Mouse (Mus musculus) heart, postnatal 0 days (tissue): Measurements from ENCODE around the gene Cfap45. TPM values are rescaled to one million over a fixed set of nuclear protein-coding genes. Genes with fewer than 3 reads are reported as not detected.

Experiments
- ATAC-seq: fragments of 200-750 bp; cut with Nextera tagmentation; 2 replicates; pipeline ENCODE4 v1.8.0; 2017; ENCODE audit warnings: low read depth, moderate number of reproducible peaks, moderate library complexity; ENCODE audit not compliant: insufficient read depth
- DNase-seq: peaks from one replicate; pipeline ENCODE4 v3.0.0-alpha.2; 2016; ENCODE audit warnings: low spot score
- H3K27ac ChIP-seq: fragments of 300-500 bp; sonication (generic); 2 replicates; pipeline ENCODE4 v1.5.1; 2014; ENCODE audit warnings: low read depth, mild to moderate bottlenecking
- H3K27me3 ChIP-seq: fragments of 300-500 bp; sonication (generic); 2 replicates; pipeline ENCODE4 v1.6.1; 2014; ENCODE audit warnings: low read length, mixed read lengths; ENCODE audit not compliant: control insufficient read depth, insufficient read depth
- H3K36me3 ChIP-seq: fragments of 300-500 bp; sonication (generic); replicated peaks from 2 replicates; pipeline ENCODE4 v1.6.1; 2014; ENCODE audit warnings: low read length, mixed read lengths; ENCODE audit not compliant: control insufficient read depth, insufficient read depth
- H3K4me1 ChIP-seq: fragments of 300-500 bp; sonication (generic); 2 replicates; pipeline ENCODE4 v1.6.1; 2014; ENCODE audit warnings: antibody characterized with exemption; ENCODE audit not compliant: control insufficient read depth, insufficient read depth
- H3K4me2 ChIP-seq: fragments of 300-500 bp; sonication (generic); 2 replicates; pipeline ENCODE4 v1.6.1; 2014; ENCODE audit warnings: low read depth, mild to moderate bottlenecking, low read length, moderate library complexity
- H3K4me3 ChIP-seq: fragments of 300-500 bp; sonication (generic); 2 replicates; pipeline ENCODE4 v1.5.1; 2014; ENCODE audit warnings: low read depth, low read length
- H3K9ac ChIP-seq: fragments of 300-500 bp; sonication (generic); replicated peaks from 2 replicates; pipeline ENCODE4 v1.6.1; 2014; ENCODE audit warnings: low read depth, low read length, mixed read lengths
- H3K9me3 ChIP-seq: fragments of 300-500 bp; sonication (generic); replicated peaks from 2 replicates; pipeline ENCODE4 v1.6.1; 2016; ENCODE audit warnings: low read length; ENCODE audit not compliant: control insufficient read depth
- CTCF ChIP-seq: IDR thresholded peaks from 2 replicates; pipeline ENCODE4 v1.5.1; 2016; ENCODE audit warnings: antibody characterized with exemption, control low read depth, low read depth
- EP300 ChIP-seq: IDR thresholded peaks from 2 replicates; pipeline ENCODE4 v1.6.1; 2016; ENCODE audit warnings: antibody characterized with exemption, low read depth
- WGBS: fragments of 180-500 bp; shearing (Covaris S2); extraction: QIAGEN DNeasy Blood & Tissue Kit; methylation state at CpG from one replicate; pipeline ENCODE4 v1.1.7; 2014; 5-methylcytosine and 5-hydroxymethylcytosine counted together
- polyA plus RNA-seq: library from polyadenylated mRNA; unstranded; fragments of >200 nt; fragmentation: Nextera tagmentation; extraction: Ambion mirVana; gene quantifications from 2 replicates; pipeline ENCODE4 v1.2.1, GENCODE M21; 2015
- total RNA-seq: library from RNA; depleted of rRNA; stranded (reverse); fragments of >200 nt; gene quantifications from 2 replicates; pipeline ENCODE4 v1.2.3, GENCODE M21; 2014; ENCODE audit warnings: low replicate concordance

The Cfap45 gene
- total and polyA plus RNA-seq, 2 experiments from 2014 or later, result 2.6 to 6.6 TPM

DNA sequence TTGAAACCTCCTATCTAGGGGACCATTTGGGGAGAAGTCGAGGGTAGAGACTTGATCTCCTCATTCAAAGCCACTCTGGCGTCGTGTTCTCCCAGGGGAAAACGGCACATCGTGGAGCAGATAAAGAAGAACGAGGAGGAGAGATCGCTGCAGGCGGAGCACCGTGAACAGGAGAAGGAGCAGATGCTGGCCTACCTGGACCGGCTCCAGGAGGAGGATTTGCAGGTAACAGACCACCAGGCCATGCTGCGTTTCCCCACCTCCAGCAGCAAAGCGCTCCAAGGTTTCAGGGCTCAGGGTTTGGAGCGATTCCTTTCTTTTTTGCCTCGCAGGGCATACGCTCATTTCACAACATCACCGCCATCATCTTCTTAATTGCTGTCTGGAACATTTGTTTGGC lies 14.5 kb downstream of the Cfap45 start:
- TF ChIP-seq EP300 (no peak), CTCF (no peak)

DNA sequence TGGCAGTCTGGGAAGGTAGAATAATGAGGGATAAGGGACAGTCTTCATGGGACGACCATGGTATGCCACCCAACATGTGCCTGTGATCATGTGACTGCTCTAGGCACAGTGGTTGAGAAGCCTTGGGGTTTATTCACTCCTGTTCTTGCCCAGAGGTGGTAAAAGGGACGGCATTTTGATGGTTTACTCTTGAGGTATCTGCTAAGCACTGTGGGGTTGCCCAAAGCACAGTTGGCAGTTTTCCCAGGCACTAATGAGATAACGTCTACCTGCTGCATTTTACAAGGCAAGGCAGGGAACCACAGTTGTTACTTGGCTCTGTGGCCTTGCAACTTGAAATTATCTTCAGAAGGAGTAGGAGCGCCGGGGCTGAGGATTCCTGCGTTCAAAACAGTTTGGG lies 19.2 kb downstream of the Cfap45 start:
- WGBS, result 44% methylated on average over 6 of the region's 6 CpGs
- no peaks in the 10 kb centered on the region for H3K36me3 ChIP-seq
- no peak for ATAC-seq

More for the DNA sequence above, 14.5 kb downstream of the Cfap45 start:
- ATAC-seq, result no peak
- Histone ChIP-seq H3K9me3 (no peaks in the 10 kb centered on the region), H3K27me3 (peaks cover 24% of the 10 kb centered on the region; the same call in 1 of the 2 replicates), H3K4me3 (no peak overlapping the region), H3K27ac (no peak overlapping the region), H3K4me1 (peaks cover 7% of the 10 kb centered on the region; the same call in 1 of the 2 replicates), H3K36me3 (no peaks in the 10 kb centered on the region), H3K4me2 (no peak overlapping the region), H3K9ac (no peak overlapping the region)
- 69% methylated on average over 16 of the region's 16 CpGs for WGBS
- no peak for DNase-seq

GRCm38 (mm10) chr1:172540283-172540820 lies 19.8 kb downstream of the Cfap45 start:
- Histone ChIP-seq H3K4me1 (no peaks in the 10 kb centered on the region), H3K4me2 (no peak overlapping the region), H3K27me3 (0 out of 2 replicates have a peak, but pooled peaks cover 4% of the 10 kb centered on the region), H3K4me3 (no peak overlapping the region), H3K9me3 (no peaks in the 10 kb centered on the region), H3K9ac (no peak overlapping the region), H3K36me3 (no peaks in the 10 kb centered on the region), H3K27ac (no peak overlapping the region)
- TF ChIP-seq EP300, result no peak
- no peak for TF ChIP-seq CTCF
- ATAC-seq (no peak), DNase-seq (no peak)
- WGBS, result 51% methylated on average over 11 of the region's 11 CpGs

More for the DNA sequence above, 19.2 kb downstream of the Cfap45 start:
- no peak for DNase-seq
- 0 out of 2 replicates have a peak, but pooled peaks cover 4% of the 10 kb centered on the region for H3K27me3 ChIP-seq
- H3K4me1 ChIP-seq, result no peaks in the 10 kb centered on the region
- no peak overlapping the region for H3K27ac ChIP-seq
- H3K4me3 ChIP-seq, result no peak overlapping the region
- TF ChIP-seq EP300, result no peak
- TF ChIP-seq CTCF, result no peak
- no peak overlapping the region for H3K4me2 ChIP-seq
- no peak overlapping the region for H3K9ac ChIP-seq
- no peaks in the 10 kb centered on the region for H3K9me3 ChIP-seq

GRCm38 (mm10) chr1:172546062-172546461 lies 25.5 kb downstream of the Cfap45 start:
- DNase-seq (no peak), ATAC-seq (no peak)
- Histone ChIP-seq H3K27me3 (0 out of 2 replicates have a peak, but pooled peaks cover 7% of the 10 kb centered on the region), H3K9ac (no peak overlapping the region), H3K36me3 (no peaks in the 10 kb centered on the region), H3K9me3 (no peaks in the 10 kb centered on the region), H3K4me3 (no peak overlapping the region), H3K4me1 (peaks cover 12% of the 10 kb centered on the region), H3K4me2 (no peak overlapping the region), H3K27ac (no peak overlapping the region)
- TF ChIP-seq EP300, result no peak
- no peak for TF ChIP-seq CTCF
- WGBS, result 55% methylated on average over 4 of the region's 4 CpGs

DNA sequence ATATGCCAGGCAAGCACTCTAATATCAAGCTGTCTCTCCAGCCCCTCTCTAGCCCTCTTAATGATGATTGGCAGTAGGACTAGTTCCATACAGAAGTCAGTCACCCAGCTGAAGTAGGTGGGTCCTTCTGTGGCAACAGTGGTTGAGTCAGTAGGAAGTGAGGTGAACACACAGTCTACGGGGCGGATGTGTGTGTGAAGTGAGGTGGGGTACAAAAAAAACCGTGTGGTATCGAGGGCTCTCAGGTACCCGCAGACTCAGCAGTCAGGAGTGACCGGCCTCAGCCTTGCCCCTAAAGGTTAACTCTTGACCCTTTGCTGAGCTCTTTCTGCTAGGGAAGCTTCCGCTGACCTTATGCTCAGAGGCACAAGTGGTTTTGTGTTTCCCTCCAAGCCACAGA lies 27.9 kb downstream of the Cfap45 start:
- H3K27ac ChIP-seq, result no peak overlapping the region
- WGBS, result 56% methylated on average over 7 of the region's 7 CpGs
- H3K4me1 ChIP-seq, result peaks cover 15% of the 10 kb centered on the region
- H3K4me2 ChIP-seq, result no peak overlapping the region
- ATAC-seq (no peak), DNase-seq (no peak)
- no peaks in the 10 kb centered on the region for H3K9me3 ChIP-seq
- no peaks in the 10 kb centered on the region for H3K36me3 ChIP-seq
- no peak overlapping the region for H3K9ac ChIP-seq
- TF ChIP-seq EP300 (no peak), CTCF (no peak)
- no peak overlapping the region for H3K4me3 ChIP-seq
- H3K27me3 ChIP-seq, result 0 out of 2 replicates have a peak, but pooled peaks cover 3% of the 10 kb centered on the region

- H3K36me3 ChIP-seq, result no peaks in the 10 kb centered on the region
- H3K4me1 ChIP-seq, result peaks cover 15% of the 10 kb centered on the region
- no peak for TF ChIP-seq CTCF
- TF ChIP-seq EP300, result no peak
- H3K4me2 ChIP-seq, result no peak overlapping the region
- H3K9me3 ChIP-seq, result no peaks in the 10 kb centered on the region
- no peak overlapping the region for H3K4me3 ChIP-seq
- no peak overlapping the region for H3K9ac ChIP-seq
- ATAC-seq, result no peak
- 0 out of 2 replicates have a peak, but pooled peaks cover 3% of the 10 kb centered on the region for H3K27me3 ChIP-seq
- 27% methylated on average over 2 of the region's 2 CpGs for WGBS
- no peak overlapping the region for H3K27ac ChIP-seq
- no peak for DNase-seq
These were observed 28.7 kb downstream of the Cfap45 start for GRCm38 (mm10) chr1:172549314-172549713.
